Comparison of ENCODE assay signal across 9 mouse cellular contexts in the genomic region with DNA sequence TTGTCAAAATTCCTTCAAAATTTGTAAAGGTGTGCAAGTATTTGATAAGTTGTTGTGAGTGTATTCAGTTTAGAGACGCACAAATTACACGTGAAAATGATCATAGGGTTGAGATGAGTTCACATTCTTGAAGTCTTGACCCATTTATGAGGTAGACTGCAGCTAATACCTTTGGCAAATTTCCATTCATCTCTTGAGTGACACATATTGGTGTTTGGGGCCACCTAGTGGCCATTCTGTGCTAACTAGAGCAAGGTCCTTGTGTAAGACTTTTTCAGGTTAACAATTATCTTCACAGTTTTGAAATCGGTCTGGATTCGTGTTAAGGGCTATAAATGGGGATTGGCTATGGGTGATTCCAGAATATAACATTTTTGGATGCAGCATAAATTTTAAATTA. TPM values are rescaled to one million over a fixed set of nuclear protein-coding genes. Genes with fewer than 3 reads are reported as not detected.
DNase-seq lines count a peak whose midpoint lies in the region; ATAC-seq and TF ChIP-seq lines count a peak whose summit lies in the region.
"Had no signal": no experiment of that assay in that cellular context is flagged by ENCODE, and none has a peak within 500 bp of the region (broad histone marks: within the 10 kb centered on the region; RNA-seq: fewer than 3 reads in every experiment).

No protein-coding gene starts in this region.

- H3K9ac ChIP-seq in midbrain, postnatal 0 days (replicated peaks; ENCODE audit: low read length, poor library complexity, severe bottlenecking) = no peak overlapping the region

- peak; percentile 16 for DNase-seq in ovary, postnatal 14 days (ENCODE audit: low spot score)
- DNase-seq in ovary, postnatal 10 days (ENCODE audit: low spot score) = no peak
- DNase-seq in NIH3T3 (ENCODE audit: low read depth) = peak; percentile 69
- DNase-seq in cerebellum, adult 9-10 months = peak; percentile 82
- peak in 1 of 2 experiments; percentile 48 for DNase-seq in left cerebral cortex, adult 2 months (ENCODE audit: extremely low spot score in 1 of 2, low spot score in 2 of 2)
- peak; percentile 89 for DNase-seq in midbrain, postnatal 0 days (ENCODE audit: low spot score)
- DNase-seq in spleen, postnatal 36 days (ENCODE audit: low spot score in 2 of 2) = no peak

- H3K27ac ChIP-seq in left cerebral cortex, adult 2 months = no peak overlapping the region
- no peak overlapping the region for H3K27ac ChIP-seq in midbrain, postnatal 0 days (ENCODE audit: low read depth, low read length)

- no peaks in the 10 kb centered on the region for H3K4me1 ChIP-seq in midbrain, postnatal 0 days (ENCODE audit: insufficient read depth, low read length)

- TF ChIP-seq CTCF in left cerebral cortex, adult 2 months (IDR thresholded peaks at IDR 0.05) = peak; percentile 86
- peak; percentile 83 for TF ChIP-seq CTCF in midbrain, postnatal 0 days (IDR thresholded peaks at IDR 0.05)

- H3K4me2 ChIP-seq in midbrain, postnatal 0 days (ENCODE audit: low read depth, low read length, poor library complexity, severe bottlenecking) = no peak overlapping the region

- peak; percentile 48 to 80; a peak in 2 of 4 replicates for ATAC-seq in hematopoietic stem cell, adult 5-6 weeks (replicated peaks in 1 of 2; ENCODE audit: insufficient read depth in 1 of 2, low FRiP score in 2 of 2, low TSS enrichment in 1 of 2, low read depth in 1 of 2, poor library complexity in 2 of 2, severe bottlenecking in 2 of 2)
- ATAC-seq in midbrain, postnatal 0 days (ENCODE audit: low FRiP score) = no peak

- H3K27me3 ChIP-seq in midbrain, postnatal 0 days (ENCODE audit: insufficient read depth, low read length) = no peaks in the 10 kb centered on the region

- WGBS in midbrain, postnatal 0 days = 23% methylated on average over 4 of the region's 4 CpGs

- H3K36me3 ChIP-seq in midbrain, postnatal 0 days (ENCODE audit: insufficient read depth, low read length) = no peaks in the 10 kb centered on the region

- intact Hi-C loops in left cerebral cortex, adult 2 months (cut with DNase I) = loop anchor here (5.0 kb wide), 1 partner anchor 430 kb away; no protein-coding TSS in a partner anchor

- no peaks in the 10 kb centered on the region for H3K9me3 ChIP-seq in midbrain, postnatal 0 days (ENCODE audit: low read length)

- no peak overlapping the region for H3K4me3 ChIP-seq in left cerebral cortex, adult 2 months
- no peak overlapping the region for H3K4me3 ChIP-seq in midbrain, postnatal 0 days (ENCODE audit: low read depth, low read length)

RNA-seq across cellular contexts. Expression of gene Cdh10, which starts 13.5 kb away (rescaled TPM):
- not detected in 2 replicates for total RNA-seq in hematopoietic stem cell, adult 5-6 weeks (2017)
- 10 to 100 TPM; 51.9 to 60.5 TPM for total RNA-seq in left cerebral cortex, adult 2 months (2021)
- 44.1 and 44.9 TPM in 2 replicates for total RNA-seq in midbrain, postnatal 0 days (2014; rRNA removed)
- polyA plus RNA-seq in midbrain, postnatal 0 days (2015; fragmentation: Nextera tagmentation; extraction: Ambion mirVana) = 24.4 and 27.5 TPM in 2 replicates
- polyA plus RNA-seq: liver, embryonic 16.5 days had no signal

Comparison
In these comparisons a context has a peak if more than half of its experiments do, and no peak if none do; other contexts are left out.
1. DNase-seq: peak in ovary, postnatal 14 days (single experiment), NIH3T3 (single experiment), cerebellum, adult 9-10 months (single experiment) and midbrain, postnatal 0 days (single experiment); none in ovary, postnatal 10 days (single experiment) and spleen, postnatal 36 days (0 of 2).
2. RNA of gene Cdh10, which starts 13.5 kb away (total RNA-seq): 51.9 to 60.5 TPM in left cerebral cortex, adult 2 months and 44.1 to 44.9 TPM in midbrain, postnatal 0 days; not detected in hematopoietic stem cell, adult 5-6 weeks; every median in the first group is over 10 times any median in the second.